Mouse (Mus musculus) stomach, embryonic 16.5 days (tissue): ENCODE results near the gene Flt3. TPM values are rescaled to one million over a fixed set of nuclear protein-coding genes. Genes with fewer than 3 reads are reported as not detected.

Experiments
- ATAC-seq: fragments of 200-750 bp; cut with Nextera tagmentation; 2 replicates; pipeline ENCODE4 v1.8.0; 2017; ENCODE audit warnings: moderate number of reproducible peaks, moderate TSS enrichment; ENCODE audit not compliant: insufficient read depth, low FRiP score
- H3K27ac ChIP-seq: fragments of 300-500 bp; sonication (generic); 2 replicates; pipeline ENCODE4 v1.5.1; 2014; ENCODE audit warnings: low read length
- H3K27me3 ChIP-seq: fragments of 300-500 bp; sonication (generic); 2 replicates; pipeline ENCODE4 v1.6.1; 2014; ENCODE audit warnings: low read length, control low read depth, mixed read lengths; ENCODE audit not compliant: control insufficient read depth, insufficient read depth
- H3K36me3 ChIP-seq: fragments of 300-500 bp; sonication (generic); 2 replicates; pipeline ENCODE4 v1.6.1; 2014; ENCODE audit warnings: low read length; ENCODE audit not compliant: control insufficient read depth, insufficient read depth
- H3K4me1 ChIP-seq: fragments of 300-500 bp; sonication (generic); 2 replicates; pipeline ENCODE4 v1.6.1; 2014; ENCODE audit warnings: low read length, control low read depth, mixed read lengths; ENCODE audit not compliant: control insufficient read depth, insufficient read depth
- H3K4me2 ChIP-seq: fragments of 300-500 bp; sonication (generic); 2 replicates; pipeline ENCODE4 v1.6.1; 2014; ENCODE audit warnings: low read depth, low read length, mixed read lengths
- H3K4me3 ChIP-seq: fragments of 300-500 bp; sonication (generic); replicated peaks from 2 replicates; pipeline ENCODE4 v1.5.1; 2014; ENCODE audit warnings: mild to moderate bottlenecking, low read length
- H3K9ac ChIP-seq: fragments of 300-500 bp; sonication (generic); 2 replicates; pipeline ENCODE4 v1.6.1; 2014; ENCODE audit warnings: low read length
- H3K9me3 ChIP-seq: fragments of 300-500 bp; sonication (generic); replicated peaks from 2 replicates; pipeline ENCODE4 v1.6.1; 2016; ENCODE audit warnings: low read length, control low read depth; ENCODE audit not compliant: control insufficient read depth
- WGBS: fragments of 180-500 bp; shearing (Covaris S2); extraction: QIAGEN DNeasy Blood & Tissue Kit; methylation state at CpG from one replicate; pipeline ENCODE4 v1.1.7; 2014; 5-methylcytosine and 5-hydroxymethylcytosine counted together
- polyA plus RNA-seq: library from polyadenylated mRNA; unstranded; fragments of >200 nt; fragmentation: Nextera tagmentation; extraction: Ambion mirVana; gene quantifications from 2 replicates; pipeline ENCODE4 v1.2.1, GENCODE M21; 2015

Flt3 gene
- polyA plus RNA-seq, 1 experiment from 2014 or later: 0.59 TPM

DNA sequence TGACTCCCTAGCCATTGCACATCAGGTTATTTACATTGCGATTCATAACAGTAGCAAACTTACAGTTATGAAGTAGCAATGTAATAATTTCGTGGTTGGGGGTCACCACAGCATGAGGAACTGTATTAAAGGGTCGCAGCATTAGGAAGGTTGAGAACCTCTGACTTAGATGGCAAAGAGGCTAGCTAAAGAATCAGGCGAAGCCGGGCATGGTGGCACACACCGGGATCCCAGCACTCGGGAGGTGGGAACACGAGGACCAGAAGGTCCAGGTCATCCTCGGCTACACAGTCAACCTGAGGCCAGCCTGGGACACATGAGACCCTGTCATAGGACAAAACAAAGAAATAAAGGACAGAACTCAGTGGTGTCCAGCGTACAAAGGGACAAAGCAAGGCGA lies 70.3 kb downstream of the Flt3 start:
- no peaks in the 10 kb centered on the region for H3K36me3 ChIP-seq
- H3K4me2 ChIP-seq: no peak overlapping the region
- ATAC-seq: no peak

DNA sequence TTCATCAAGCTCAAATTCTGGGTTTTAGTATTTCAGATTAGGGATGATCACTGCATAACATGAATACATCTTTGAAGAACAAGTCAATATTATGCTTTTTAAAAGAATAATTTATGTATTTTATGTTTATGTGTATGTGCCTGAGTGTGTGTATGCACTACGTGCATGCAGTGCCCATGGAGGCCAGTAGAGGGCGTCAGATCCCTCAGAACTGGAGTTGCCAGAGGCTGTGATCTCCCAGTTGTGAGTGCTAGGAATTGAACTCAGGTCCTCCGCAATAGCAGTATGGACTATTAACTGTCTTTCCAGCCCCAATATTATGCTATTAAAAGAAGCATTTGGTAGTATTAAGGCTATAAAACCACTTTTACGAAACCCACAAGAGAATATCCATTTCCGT lies 72.7 kb downstream of the Flt3 start:
- Histone ChIP-seq H3K36me3 (no peaks in the 10 kb centered on the region), H3K4me1 (no peaks in the 10 kb centered on the region), H3K9me3 (no peaks in the 10 kb centered on the region), H3K27ac (no peak overlapping the region), H3K27me3 (no peaks in the 10 kb centered on the region; the same call in 1 of the 2 replicates), H3K9ac (no peak overlapping the region), H3K4me3 (no peak overlapping the region), H3K4me2 (no peak overlapping the region)
- 93% methylated on average over 5 of the region's 5 CpGs for WGBS
- ATAC-seq: no peak

More for the DNA sequence above, 70.3 kb downstream of the Flt3 start:
- 83% methylated on average over 11 of the region's 11 CpGs for WGBS
- Histone ChIP-seq H3K27ac (no peak overlapping the region), H3K9ac (no peak overlapping the region), H3K4me3 (no peak overlapping the region), H3K9me3 (no peaks in the 10 kb centered on the region), H3K27me3 (no peaks in the 10 kb centered on the region; the same call in 1 of the 2 replicates), H3K4me1 (no peaks in the 10 kb centered on the region)

DNA sequence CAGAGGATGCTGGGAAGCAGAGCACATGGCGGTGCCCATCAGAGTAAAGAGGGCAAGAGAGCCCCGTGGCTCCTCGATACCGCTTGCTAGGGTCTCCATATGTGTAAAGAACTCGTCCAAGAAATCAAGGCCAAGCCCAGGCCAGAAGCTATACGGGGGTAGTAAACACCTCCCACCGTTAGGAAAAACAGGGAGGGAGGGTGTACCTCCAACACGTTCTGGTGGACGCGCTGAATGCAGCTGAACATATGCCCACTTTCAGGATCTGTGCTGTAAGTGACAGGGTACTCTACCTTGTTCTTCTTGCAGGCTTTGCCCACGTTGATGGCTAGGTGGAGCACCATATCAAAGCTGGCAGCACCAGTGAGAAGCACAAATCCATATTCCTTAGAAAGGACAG lies 74.4 kb downstream of the Flt3 start:
- Histone ChIP-seq H3K9ac (no peak overlapping the region), H3K4me2 (no peak overlapping the region), H3K27ac (no peak overlapping the region), H3K27me3 (no peaks in the 10 kb centered on the region; the same call in 1 of the 2 replicates), H3K36me3 (no peaks in the 10 kb centered on the region), H3K9me3 (no peaks in the 10 kb centered on the region), H3K4me3 (no peak overlapping the region), H3K4me1 (no peaks in the 10 kb centered on the region)
- no peak for ATAC-seq
- 65% methylated on average over 11 of the region's 11 CpGs for WGBS

DNA sequence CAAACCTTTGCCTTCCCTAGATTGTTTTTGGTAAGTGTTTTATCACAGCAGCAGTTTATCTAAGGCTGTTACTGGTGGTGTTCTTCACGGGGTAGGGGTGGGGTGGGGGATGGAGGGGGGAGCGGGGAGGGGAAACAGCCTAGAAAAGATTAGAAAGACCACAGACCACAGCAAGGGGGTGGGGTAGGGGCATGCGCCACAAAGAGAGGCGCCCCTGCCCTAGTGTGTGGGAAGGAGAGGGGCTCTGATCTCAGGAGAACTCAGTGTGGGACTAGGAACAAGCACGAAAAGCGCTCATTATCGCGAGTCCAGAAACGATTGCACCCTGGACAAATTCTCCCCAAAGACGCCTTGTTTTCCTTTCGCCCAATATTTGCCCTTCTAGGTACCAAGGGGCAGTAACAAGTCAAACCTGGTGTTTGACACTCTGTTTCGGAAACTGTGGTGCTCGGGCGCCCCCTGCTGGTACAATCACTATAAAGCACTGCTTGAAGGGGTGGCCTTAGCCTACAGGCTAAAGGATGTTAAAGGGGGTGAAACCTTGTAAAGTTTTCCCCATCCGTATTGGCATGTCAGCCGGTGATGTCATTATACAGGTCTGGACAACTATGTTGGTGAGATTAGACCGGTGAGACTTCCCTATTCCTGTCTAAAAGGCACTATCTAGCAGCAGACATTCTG lies 76.9 kb downstream of the Flt3 start:
- H3K36me3 ChIP-seq: no peaks in the 10 kb centered on the region
- no peak overlapping the region for H3K4me2 ChIP-seq
- H3K4me1 ChIP-seq: no peaks in the 10 kb centered on the region
- no peak overlapping the region for H3K27ac ChIP-seq
- 0 out of 2 replicates have a peak, but pooled peaks have one; percentile 50 for ATAC-seq
- WGBS: 14% methylated on average over 17 of the region's 17 CpGs
- no peak overlapping the region for H3K9ac ChIP-seq
- peaks cover 12% of the 10 kb centered on the region for H3K27me3 ChIP-seq
- no peaks in the 10 kb centered on the region for H3K9me3 ChIP-seq
- no peak overlapping the region for H3K4me3 ChIP-seq

DNA sequence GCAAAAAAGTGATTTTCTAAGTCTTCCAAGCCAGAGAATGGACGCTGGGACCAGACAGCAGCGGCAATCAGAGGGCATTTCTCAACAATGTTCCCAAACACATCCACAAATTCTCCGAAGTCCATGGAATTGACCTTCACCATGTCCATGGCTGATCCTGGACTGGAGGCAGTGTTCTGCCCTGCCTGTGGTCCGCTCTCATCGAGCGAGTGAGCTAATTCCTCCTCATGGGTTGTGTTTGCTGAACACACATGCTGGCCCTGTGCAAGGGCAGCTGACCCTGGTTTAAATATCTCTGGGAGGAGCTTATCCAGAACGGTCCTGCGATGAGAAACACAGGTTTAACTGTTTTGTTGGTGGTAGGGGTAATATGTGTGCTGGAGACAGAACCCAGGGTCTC lies 78.1 kb downstream of the Flt3 start, which contains the start of gene Urad:
Gene Urad (minus strand): TSS at position 258 of the 400 bp plus-strand sequence.
- H3K4me3 ChIP-seq: no peak within 1 kb of the TSS
- H3K9me3 ChIP-seq: no peaks in the 10 kb centered on the region
- ATAC-seq: no peak
- H3K4me1 ChIP-seq: no peaks in the 10 kb centered on the region
- H3K27ac ChIP-seq: no peak within 1 kb of the TSS
- H3K27me3 ChIP-seq: peaks cover 24% of the 10 kb centered on the region
- H3K36me3 ChIP-seq: no peaks in the 10 kb centered on the region
- 50% methylated on average over 8 of the region's 8 CpGs for WGBS
- no peak within 1 kb of the TSS for H3K9ac ChIP-seq
- no peak within 1 kb of the TSS for H3K4me2 ChIP-seq

DNA sequence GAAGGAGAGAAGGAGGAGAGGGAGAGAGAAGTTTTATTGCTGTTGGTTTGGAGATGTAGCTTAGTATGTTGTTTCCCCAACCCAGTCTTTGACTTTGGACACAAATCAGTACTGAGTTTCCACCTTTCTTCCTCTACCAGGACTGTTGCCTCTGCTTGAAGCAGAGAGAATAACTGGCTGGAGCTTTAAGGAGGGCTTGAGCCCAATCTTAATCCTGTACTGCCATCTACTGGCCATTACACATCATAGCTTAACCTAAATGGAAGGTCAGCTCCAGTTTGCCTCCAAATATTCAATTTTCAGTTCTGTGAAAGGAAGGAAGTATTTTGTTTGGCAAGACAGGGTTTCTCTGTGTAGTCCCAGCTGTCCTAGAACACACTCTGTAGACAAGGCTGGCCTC lies 80.6 kb downstream of the Flt3 start:
- H3K4me3 ChIP-seq: no peak overlapping the region
- H3K4me2 ChIP-seq: no peak overlapping the region
- no peaks in the 10 kb centered on the region for H3K4me1 ChIP-seq
- no peak for ATAC-seq
- no peaks in the 10 kb centered on the region for H3K9me3 ChIP-seq
- no peak overlapping the region for H3K9ac ChIP-seq
- peaks cover 48% of the 10 kb centered on the region for H3K27me3 ChIP-seq
- H3K27ac ChIP-seq: no peak overlapping the region
- no peaks in the 10 kb centered on the region for H3K36me3 ChIP-seq

DNA sequence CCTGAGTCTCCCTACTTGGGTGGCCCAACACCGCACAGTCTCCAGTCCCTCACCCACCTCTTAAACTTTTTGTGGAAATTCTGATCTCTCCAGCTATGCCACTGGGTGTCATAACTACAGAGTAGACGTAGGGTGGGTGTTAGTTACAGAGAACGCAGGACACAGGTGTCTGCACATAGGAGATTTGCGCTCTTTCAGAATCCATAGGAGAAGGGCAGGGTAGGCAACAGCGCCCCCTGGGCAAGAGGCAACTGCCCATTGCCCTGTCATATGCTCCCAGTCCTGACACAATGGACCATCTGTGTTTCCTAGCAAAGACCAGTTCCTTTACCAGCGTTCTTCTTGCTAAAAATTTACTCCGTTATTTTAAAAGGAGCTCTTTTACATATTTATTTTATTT lies 82.3 kb downstream of the Flt3 start:
- Histone ChIP-seq H3K4me2 (no peak overlapping the region), H3K4me1 (no peaks in the 10 kb centered on the region), H3K27me3 (peaks cover 64% of the 10 kb centered on the region), H3K9me3 (no peaks in the 10 kb centered on the region), H3K36me3 (no peaks in the 10 kb centered on the region), H3K27ac (no peak overlapping the region), H3K4me3 (no peak overlapping the region), H3K9ac (no peak overlapping the region)
- 24% methylated on average over 7 of the region's 7 CpGs for WGBS
- ATAC-seq: no peak

DNA sequence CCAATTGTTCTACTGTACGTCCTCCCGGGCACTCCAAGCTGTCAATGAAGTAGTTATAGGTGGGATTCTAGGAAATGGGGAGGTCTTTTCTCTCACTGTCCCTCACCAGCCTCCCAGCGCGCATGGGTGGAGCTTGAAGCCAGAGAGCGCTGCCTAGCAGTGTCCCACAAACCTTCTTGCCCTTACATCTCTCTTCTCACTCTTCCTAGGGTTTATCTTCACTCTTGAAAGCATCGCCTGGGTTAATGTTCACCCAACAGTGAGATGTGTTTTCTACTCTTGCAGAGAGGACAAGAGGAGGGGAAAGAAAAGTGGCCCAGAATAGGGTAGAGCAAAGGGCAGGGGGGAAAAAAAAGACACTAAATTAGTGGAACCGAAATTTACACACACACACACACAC lies 83.0 kb downstream of the Flt3 start:
- Histone ChIP-seq H3K27me3 (peaks cover 70% of the 10 kb centered on the region), H3K4me1 (no peaks in the 10 kb centered on the region), H3K9me3 (no peaks in the 10 kb centered on the region), H3K4me2 (no peak overlapping the region), H3K9ac (no peak overlapping the region), H3K36me3 (no peaks in the 10 kb centered on the region), H3K27ac (no peak overlapping the region), H3K4me3 (no peak overlapping the region)
- WGBS: 3% methylated on average over 7 of the region's 7 CpGs
- no peak for ATAC-seq

DNA sequence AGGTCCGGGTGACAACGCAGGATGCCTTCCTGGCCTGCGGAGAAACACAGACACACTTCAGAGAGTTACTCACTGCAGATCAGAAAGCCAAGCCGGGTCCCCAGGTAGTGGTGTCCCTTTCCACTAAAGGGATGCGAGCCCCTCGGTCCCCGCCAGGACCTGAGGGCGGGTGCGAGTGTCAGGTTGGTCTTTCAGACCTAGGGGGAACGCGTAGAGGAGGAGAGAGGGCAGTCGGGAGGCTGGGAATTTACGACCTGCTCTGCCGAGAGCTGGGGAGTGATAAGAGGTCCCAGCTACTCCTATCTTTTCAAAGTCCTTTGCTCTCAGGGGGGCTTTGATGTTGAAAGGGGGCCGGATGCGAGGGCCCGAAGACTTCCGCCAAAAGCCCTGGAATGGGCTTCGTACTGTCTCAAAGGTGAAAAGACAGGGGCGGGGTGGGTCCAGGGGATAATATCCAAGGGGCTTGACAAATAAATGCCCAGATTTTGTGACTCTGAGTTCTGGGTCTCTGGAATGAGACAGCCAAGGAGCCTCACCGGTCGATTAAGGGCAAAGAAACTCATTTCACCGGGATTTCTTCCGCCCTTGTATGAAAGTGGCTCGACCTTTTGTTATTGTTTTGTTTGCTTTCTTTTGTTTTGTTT lies 84.7 kb downstream of the Flt3 start:
- no peak overlapping the region for H3K4me2 ChIP-seq
- no peak for ATAC-seq
- no peak overlapping the region for H3K27ac ChIP-seq
- H3K27me3 ChIP-seq: peaks cover 87% of the 10 kb centered on the region
- H3K36me3 ChIP-seq: no peaks in the 10 kb centered on the region
- no peak overlapping the region for H3K4me3 ChIP-seq
- no peak overlapping the region for H3K9ac ChIP-seq
- no peaks in the 10 kb centered on the region for H3K4me1 ChIP-seq
- WGBS: 3% methylated on average over 25 of the region's 25 CpGs
- H3K9me3 ChIP-seq: no peaks in the 10 kb centered on the region
